Mouse (Mus musculus): ENCODE measurements around the gene Slc5a2. TPM values are rescaled to one million over a fixed set of nuclear protein-coding genes. Genes with fewer than 3 reads are reported as not detected.

The Slc5a2 gene
- total and polyA plus RNA-seq, 2 experiments from 2014 or later, result 0.20 TPM; not detected in 1

- no peaks in the 10 kb centered on the region for H3K27me3 ChIP-seq (ENCODE audit: control insufficient read depth, insufficient read depth, low read length)
- 0 out of 2 replicates have a peak, but pooled peaks cover 2% of the 10 kb centered on the region for H3K4me1 ChIP-seq (ENCODE audit: control insufficient read depth, insufficient read depth)
- no peak overlapping the region for H3K27ac ChIP-seq (ENCODE audit: low read depth)
- H3K9me3 ChIP-seq (replicated peaks; ENCODE audit: control insufficient read depth, low read length), result no peaks in the 10 kb centered on the region
- H3K9ac ChIP-seq (replicated peaks; ENCODE audit: low read depth, low read length), result no peak overlapping the region
- 60% methylated on average over 3 of the region's 3 CpGs for WGBS
- ATAC-seq (ENCODE audit: insufficient read depth, low read depth) (no peak), DNase-seq (ENCODE audit: low spot score) (no peak)
- H3K4me3 ChIP-seq (ENCODE audit: low read depth, low read length), result no peak overlapping the region
- no peak overlapping the region for H3K4me2 ChIP-seq (ENCODE audit: low read depth, low read length)
- no peaks in the 10 kb centered on the region for H3K36me3 ChIP-seq (replicated peaks; ENCODE audit: control insufficient read depth, insufficient read depth, low read length)
- no peak for TF ChIP-seq CTCF (IDR thresholded peaks at IDR 0.05; ENCODE audit: low read depth)
- no peak for TF ChIP-seq EP300 (IDR thresholded peaks at IDR 0.05; ENCODE audit: low read depth)
Observed at GRCm38 (mm10) chr7:128302151-128302550, 36.7 kb downstream of the Slc5a2 start.

- no peak overlapping the region for H3K9ac ChIP-seq (replicated peaks; ENCODE audit: low read depth, low read length)
- ATAC-seq (ENCODE audit: insufficient read depth, low read depth) (no peak), DNase-seq (ENCODE audit: low spot score) (no peak)
- H3K9me3 ChIP-seq (replicated peaks; ENCODE audit: control insufficient read depth, low read length), result no peaks in the 10 kb centered on the region
- H3K4me2 ChIP-seq (ENCODE audit: low read depth, low read length), result no peak overlapping the region
- H3K4me3 ChIP-seq (ENCODE audit: low read depth, low read length), result no peak overlapping the region
- 76% methylated on average over 6 of the region's 6 CpGs for WGBS
- no peak overlapping the region for H3K27ac ChIP-seq (ENCODE audit: low read depth)
- H3K27me3 ChIP-seq (ENCODE audit: control insufficient read depth, insufficient read depth, low read length), result no peaks in the 10 kb centered on the region
- H3K36me3 ChIP-seq (replicated peaks; ENCODE audit: control insufficient read depth, insufficient read depth, low read length), result no peaks in the 10 kb centered on the region
- no peaks in the 10 kb centered on the region for H3K4me1 ChIP-seq (ENCODE audit: control insufficient read depth, insufficient read depth)
- TF ChIP-seq CTCF (IDR thresholded peaks at IDR 0.05; ENCODE audit: low read depth), result no peak
- TF ChIP-seq EP300 (IDR thresholded peaks at IDR 0.05; ENCODE audit: low read depth), result no peak
Observed at GRCm38 (mm10) chr7:128304198-128304597, 38.7 kb downstream of the Slc5a2 start.

- 7% methylated on average over 5 of the region's 5 CpGs for WGBS
- peak; percentile 65 for TF ChIP-seq CTCF (IDR thresholded peaks at IDR 0.05; ENCODE audit: low read depth)
- no peak for TF ChIP-seq EP300 (IDR thresholded peaks at IDR 0.05; ENCODE audit: low read depth)
- H3K9ac ChIP-seq (replicated peaks; ENCODE audit: low read depth, low read length), result no peak overlapping the region
- H3K4me1 ChIP-seq (ENCODE audit: control insufficient read depth, insufficient read depth), result peaks cover 4% of the 10 kb centered on the region
- ATAC-seq (ENCODE audit: insufficient read depth, low read depth), result 0 out of 2 replicates have a peak, but pooled peaks have one; percentile 64
- DNase-seq (ENCODE audit: low spot score), result peak; percentile 79
- no peak overlapping the region for H3K4me2 ChIP-seq (ENCODE audit: low read depth, low read length)
- no peaks in the 10 kb centered on the region for H3K9me3 ChIP-seq (replicated peaks; ENCODE audit: control insufficient read depth, low read length)
- H3K4me3 ChIP-seq (ENCODE audit: low read depth, low read length), result no peak overlapping the region
- H3K36me3 ChIP-seq (replicated peaks; ENCODE audit: control insufficient read depth, insufficient read depth, low read length), result no peaks in the 10 kb centered on the region
- H3K27me3 ChIP-seq (ENCODE audit: control insufficient read depth, insufficient read depth, low read length), result no peaks in the 10 kb centered on the region
- no peak overlapping the region for H3K27ac ChIP-seq (ENCODE audit: low read depth)
Observed at GRCm38 (mm10) chr7:128304907-128305306, 39.5 kb downstream of the Slc5a2 start.

DNA sequence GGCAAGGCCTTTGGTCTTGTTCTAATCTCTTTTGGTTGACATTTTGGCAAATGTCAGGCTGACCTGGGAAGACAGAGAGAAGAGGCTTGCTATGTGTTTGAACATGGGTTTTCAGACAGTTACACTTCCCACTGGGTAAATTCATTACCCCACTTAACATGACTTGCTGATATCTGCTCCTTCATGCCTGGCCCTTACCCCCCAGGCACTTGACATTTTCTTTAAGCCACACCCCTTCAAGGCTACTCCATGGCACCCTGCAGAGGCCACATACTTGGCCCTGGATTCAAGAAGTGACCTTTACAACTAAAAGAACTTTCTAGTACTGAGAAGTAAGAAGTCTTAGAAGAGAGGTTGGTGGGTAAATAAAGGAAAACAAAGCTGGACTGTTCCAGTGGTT lies 42.4 kb downstream of the Slc5a2 start:
- no peak overlapping the region for H3K27ac ChIP-seq (ENCODE audit: low read depth)
- H3K27me3 ChIP-seq (ENCODE audit: control insufficient read depth, insufficient read depth, low read length), result no peaks in the 10 kb centered on the region
- H3K4me1 ChIP-seq (ENCODE audit: control insufficient read depth, insufficient read depth), result peaks cover 12% of the 10 kb centered on the region
- DNase-seq (ENCODE audit: low spot score) (no peak), ATAC-seq (ENCODE audit: insufficient read depth, low read depth) (no peak)
- TF ChIP-seq EP300 (IDR thresholded peaks at IDR 0.05; ENCODE audit: low read depth) (no peak), CTCF (IDR thresholded peaks at IDR 0.05; ENCODE audit: low read depth) (no peak)
- H3K36me3 ChIP-seq (replicated peaks; ENCODE audit: control insufficient read depth, insufficient read depth, low read length), result no peaks in the 10 kb centered on the region
- no peaks in the 10 kb centered on the region for H3K9me3 ChIP-seq (replicated peaks; ENCODE audit: control insufficient read depth, low read length)
- H3K9ac ChIP-seq (replicated peaks; ENCODE audit: low read depth, low read length), result no peak overlapping the region
- no peak overlapping the region for H3K4me3 ChIP-seq (ENCODE audit: low read depth, low read length)
- no peak overlapping the region for H3K4me2 ChIP-seq (ENCODE audit: low read depth, low read length)

DNA sequence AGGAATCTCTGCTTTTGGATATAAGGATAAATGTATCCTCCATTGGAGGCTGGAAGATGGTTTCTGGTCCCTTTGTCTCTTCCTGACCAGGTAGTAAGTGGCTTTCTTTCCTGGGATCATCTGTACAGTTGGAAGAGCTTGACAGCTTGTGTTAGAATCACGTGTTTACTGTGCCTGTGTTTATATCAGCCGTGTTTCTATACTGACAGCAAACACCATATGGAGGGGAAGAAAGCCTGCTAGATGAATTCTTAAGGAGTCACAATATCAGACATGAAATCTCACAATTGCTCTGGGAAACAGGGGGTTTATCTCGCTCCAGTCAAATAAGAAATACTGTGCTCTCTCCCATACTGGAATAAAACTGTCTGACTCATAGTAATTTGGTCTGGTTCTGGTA lies 43.8 kb downstream of the Slc5a2 start:
- Histone ChIP-seq H3K4me3 (ENCODE audit: low read depth, low read length) (no peak overlapping the region), H3K9ac (replicated peaks; ENCODE audit: low read depth, low read length) (no peak overlapping the region), H3K9me3 (replicated peaks; ENCODE audit: control insufficient read depth, low read length) (no peaks in the 10 kb centered on the region), H3K4me2 (ENCODE audit: low read depth, low read length) (no peak overlapping the region), H3K4me1 (ENCODE audit: control insufficient read depth, insufficient read depth) (peaks cover 12% of the 10 kb centered on the region), H3K27ac (ENCODE audit: low read depth) (no peak overlapping the region), H3K36me3 (replicated peaks; ENCODE audit: control insufficient read depth, insufficient read depth, low read length) (no peaks in the 10 kb centered on the region), H3K27me3 (ENCODE audit: control insufficient read depth, insufficient read depth, low read length) (no peaks in the 10 kb centered on the region)
- ATAC-seq (ENCODE audit: insufficient read depth, low read depth) (no peak), DNase-seq (ENCODE audit: low spot score) (no peak)
- WGBS, result 71% methylated on average over 3 of the region's 3 CpGs
- no peak for TF ChIP-seq CTCF (IDR thresholded peaks at IDR 0.05; ENCODE audit: low read depth)
- no peak for TF ChIP-seq EP300 (IDR thresholded peaks at IDR 0.05; ENCODE audit: low read depth)

DNA sequence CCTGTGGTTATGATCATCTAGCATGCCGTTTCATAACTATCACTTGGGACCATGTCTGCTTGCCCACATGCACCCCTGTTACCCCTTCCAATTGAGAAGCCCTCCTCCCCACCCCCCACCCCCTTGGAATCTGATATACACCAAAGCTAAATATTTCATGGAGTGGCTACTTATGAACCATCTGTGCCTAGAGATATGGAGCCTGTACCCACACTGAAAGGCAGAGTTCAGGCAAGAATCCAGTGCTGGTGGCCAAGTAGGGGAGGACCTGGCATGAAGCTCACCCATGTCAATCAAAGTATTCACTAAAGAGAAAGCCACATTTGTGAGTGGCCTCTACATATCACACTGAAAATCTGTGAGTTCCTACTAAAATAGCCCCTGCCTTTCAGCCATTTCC lies 44.3 kb downstream of the Slc5a2 start:
- Histone ChIP-seq H3K27me3 (ENCODE audit: control insufficient read depth, insufficient read depth, low read length) (no peaks in the 10 kb centered on the region), H3K4me2 (ENCODE audit: low read depth, low read length) (no peak overlapping the region), H3K4me3 (ENCODE audit: low read depth, low read length) (no peak overlapping the region), H3K9ac (replicated peaks; ENCODE audit: low read depth, low read length) (no peak overlapping the region), H3K36me3 (replicated peaks; ENCODE audit: control insufficient read depth, insufficient read depth, low read length) (no peaks in the 10 kb centered on the region), H3K4me1 (ENCODE audit: control insufficient read depth, insufficient read depth) (peaks cover 12% of the 10 kb centered on the region), H3K27ac (ENCODE audit: low read depth) (no peak overlapping the region), H3K9me3 (replicated peaks; ENCODE audit: control insufficient read depth, low read length) (no peaks in the 10 kb centered on the region)
- TF ChIP-seq CTCF (IDR thresholded peaks at IDR 0.05; ENCODE audit: low read depth), result no peak
- TF ChIP-seq EP300 (IDR thresholded peaks at IDR 0.05; ENCODE audit: low read depth), result no peak
- ATAC-seq (ENCODE audit: insufficient read depth, low read depth), result no peak
- DNase-seq (ENCODE audit: low spot score), result no peak
- WGBS, result 54% methylated on average over 1 of the region's 1 CpGs
